Mouse (Mus musculus) ES-E14 (cell line): ENCODE measurements at regions not wholly inside any gene's neighbourhood (a gene's known extent, or its start where the extent isn't known, plus 50 kb on each side); places are given as distances from the start of the nearest gene placed in this dataset.

ENCODE experiments used
- DNase-seq: peaks from one replicate; pipeline ENCODE4 v3.0.0-alpha.2; 2013; ENCODE audit warnings: low read depth, low spot score
- H3K27ac ChIP-seq: 2 replicates; pipeline ENCODE4 v1.5.1; 2012; ENCODE audit warnings: low read depth, mild to moderate bottlenecking, low read length, moderate library complexity, mixed read lengths; ENCODE audit not compliant: poor library complexity, insufficient read depth, severe bottlenecking
- H3K36me3 ChIP-seq: 2 replicates; pipeline ENCODE4 v1.6.1; 2012; ENCODE audit warnings: mild to moderate bottlenecking, low read length, moderate library complexity, mixed read lengths; ENCODE audit not compliant: control insufficient read depth, poor library complexity, insufficient read depth, severe bottlenecking
- H3K4me1 ChIP-seq, 2 experiments: fragments of 150-350 bp in 1 of 2; sonication (generic) in 1 of 2; 2 replicates each; pipeline ENCODE4 v1.6.1; 2012; ENCODE audit warnings: low read length in 2 of 2, mild to moderate bottlenecking in 1 of 2, mixed read lengths in 1 of 2; ENCODE audit not compliant: control insufficient read depth in 2 of 2, insufficient read depth in 2 of 2, poor library complexity in 1 of 2
- H3K4me3 ChIP-seq, 2 experiments: fragments of 150-350 bp in 1 of 2; sonication (generic) in 1 of 2; 2 replicates each; pipeline ENCODE4 v1.5.1; 2012; ENCODE audit warnings: low read length in 2 of 2, low read depth in 1 of 2, mild to moderate bottlenecking in 1 of 2, mixed read lengths in 1 of 2; ENCODE audit not compliant: insufficient read depth in 1 of 2, poor library complexity in 1 of 2, severe bottlenecking in 1 of 2
- H3K9ac ChIP-seq: 2 replicates; pipeline ENCODE4 v1.6.1; 2012; ENCODE audit warnings: low read depth, mild to moderate bottlenecking, low read length, mixed read lengths; ENCODE audit not compliant: poor library complexity, insufficient read depth, severe bottlenecking
- H3K9me3 ChIP-seq: fragments of 150-350 bp; sonication (generic); 2 replicates; pipeline ENCODE4 v1.6.1; 2012; ENCODE audit warnings: low read depth, mild to moderate bottlenecking, low read length; ENCODE audit not compliant: control insufficient read depth, insufficient read depth
- CHD2 ChIP-seq: IDR thresholded peaks from 2 replicates; pipeline ENCODE4 v1.6.1; 2014; ENCODE audit warnings: mild to moderate bottlenecking, low read depth, low read length, inconsistent platforms
- HCFC1 ChIP-seq: IDR thresholded peaks from 2 replicates; pipeline ENCODE4 v1.6.1; 2012; ENCODE audit warnings: low read length, inconsistent platforms, borderline replicate concordance; ENCODE audit not compliant: insufficient read depth
- MAFK ChIP-seq: IDR thresholded peaks from 2 replicates; pipeline ENCODE4 v1.6.1; 2014; ENCODE audit warnings: mild to moderate bottlenecking, low read depth, low read length, inconsistent platforms; ENCODE audit not compliant: insufficient read depth
- ZC3H11A ChIP-seq: IDR thresholded peaks from 2 replicates; pipeline ENCODE4 v1.6.1; 2012; ENCODE audit warnings: low read depth, mild to moderate bottlenecking, inconsistent platforms, low read length, borderline replicate concordance
- ZNF384 ChIP-seq: IDR thresholded peaks from 2 replicates; pipeline ENCODE4 v1.6.1; 2012; ENCODE audit warnings: low read depth, low read length, inconsistent platforms
- in situ Hi-C, 2 experiments: fragments of 600-800 bp; cut with MboI; formaldehyde crosslinking; loops; one replicate each; pipeline ENCODE4 v1.15.1; 2025; ENCODE audit warnings: low sequenced_read_pairs in 2 of 2, inconsistent platforms in 1 of 2; ENCODE audit not compliant: unreplicated experiment in 2 of 2

DNA sequence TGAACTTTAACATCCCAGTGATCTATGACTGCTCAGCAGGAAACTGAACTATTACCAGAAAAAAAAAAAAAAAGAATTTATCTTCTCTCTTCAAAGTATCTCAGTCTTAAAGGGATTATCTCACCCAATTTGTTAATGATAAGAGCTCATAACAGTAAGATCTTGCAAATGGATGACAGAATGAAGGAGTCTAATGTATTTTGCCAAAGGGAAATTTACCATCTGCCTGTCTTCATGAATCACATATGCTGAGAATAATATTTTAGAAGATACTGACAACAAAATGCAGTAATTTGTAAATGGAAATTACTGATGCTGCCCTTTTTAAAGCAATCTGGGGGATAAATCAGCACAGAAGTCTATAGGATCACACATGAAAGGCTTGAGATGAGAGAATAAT, 103.9 kb upstream of the Sp4 start:
- DNase-seq = no peak
- H3K4me3 ChIP-seq = no peak overlapping the region
- no peak overlapping the region for H3K27ac ChIP-seq
- no peaks in the 10 kb centered on the region for H3K9me3 ChIP-seq
- TF ChIP-seq ZNF384 (no peak), ZC3H11A (no peak), HCFC1 (no peak), CHD2 (no peak), MAFK (no peak)
- in situ Hi-C loops = no loop called here
- no peaks in the 10 kb centered on the region for H3K4me1 ChIP-seq
- H3K9ac ChIP-seq = no peak overlapping the region
- no peaks in the 10 kb centered on the region for H3K36me3 ChIP-seq

DNA sequence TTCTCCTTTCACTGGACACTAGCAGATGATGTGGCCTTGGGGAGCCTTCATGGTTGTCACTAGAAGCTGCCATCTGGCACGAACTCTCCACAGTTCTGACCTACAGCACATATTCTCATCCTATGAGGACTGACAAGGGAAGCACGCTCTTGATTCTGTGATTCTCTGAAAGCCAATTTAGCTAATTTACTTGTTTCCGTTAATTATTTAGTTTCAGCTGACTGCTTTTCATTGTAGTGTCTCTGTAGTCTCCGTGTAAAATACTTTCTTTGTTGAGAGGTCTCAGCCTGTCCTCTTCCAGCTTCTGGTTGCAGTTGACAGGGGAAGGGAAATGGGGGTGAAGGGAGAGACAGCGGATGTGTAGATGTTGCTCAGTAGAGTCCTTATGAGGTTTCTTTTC, 102.9 kb upstream of the Sp4 start:
- Histone ChIP-seq H3K36me3 (no peaks in the 10 kb centered on the region), H3K4me1 (no peaks in the 10 kb centered on the region), H3K9ac (no peak overlapping the region), H3K4me3 (no peak overlapping the region), H3K27ac (no peak overlapping the region), H3K9me3 (no peaks in the 10 kb centered on the region)
- no peak for DNase-seq
- TF ChIP-seq ZC3H11A (no peak), HCFC1 (no peak), MAFK (no peak), ZNF384 (no peak), CHD2 (no peak)
- in situ Hi-C loops = no loop called here

DNA sequence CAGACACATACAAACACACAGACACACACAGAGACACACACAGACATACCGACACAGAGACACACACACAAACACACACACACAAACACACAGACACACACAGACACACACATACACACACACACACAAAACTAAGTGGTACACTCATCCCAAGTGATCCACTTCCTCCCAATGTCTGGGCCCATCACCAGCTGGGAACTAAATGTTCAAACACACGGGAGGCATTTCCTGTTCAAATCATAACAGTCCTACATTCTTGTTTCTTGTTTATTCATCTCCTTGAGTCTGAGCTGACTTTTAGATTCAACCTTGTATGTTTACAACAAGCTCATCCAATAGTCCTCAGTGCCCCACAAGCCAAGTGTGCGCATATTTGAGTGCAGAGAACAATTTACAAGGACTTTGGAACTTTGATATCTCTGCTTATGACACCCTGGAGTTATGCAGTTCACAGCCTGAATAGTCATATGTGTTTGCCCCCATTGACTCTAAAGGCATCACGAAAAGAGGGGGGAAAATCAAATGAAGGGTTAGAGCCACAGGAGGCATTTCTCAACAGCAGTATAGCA, 102.4 kb upstream of the Sp4 start:
- H3K9me3 ChIP-seq = no peaks in the 10 kb centered on the region
- no peak overlapping the region for H3K4me3 ChIP-seq
- H3K4me1 ChIP-seq = no peaks in the 10 kb centered on the region
- H3K9ac ChIP-seq = no peak overlapping the region
- DNase-seq = no peak
- in situ Hi-C loops = no loop called here
- no peak for TF ChIP-seq CHD2
- no peak for TF ChIP-seq ZNF384
- TF ChIP-seq ZC3H11A = no peak
- no peak for TF ChIP-seq HCFC1
- no peak for TF ChIP-seq MAFK
- no peak overlapping the region for H3K27ac ChIP-seq
- no peaks in the 10 kb centered on the region for H3K36me3 ChIP-seq

DNA sequence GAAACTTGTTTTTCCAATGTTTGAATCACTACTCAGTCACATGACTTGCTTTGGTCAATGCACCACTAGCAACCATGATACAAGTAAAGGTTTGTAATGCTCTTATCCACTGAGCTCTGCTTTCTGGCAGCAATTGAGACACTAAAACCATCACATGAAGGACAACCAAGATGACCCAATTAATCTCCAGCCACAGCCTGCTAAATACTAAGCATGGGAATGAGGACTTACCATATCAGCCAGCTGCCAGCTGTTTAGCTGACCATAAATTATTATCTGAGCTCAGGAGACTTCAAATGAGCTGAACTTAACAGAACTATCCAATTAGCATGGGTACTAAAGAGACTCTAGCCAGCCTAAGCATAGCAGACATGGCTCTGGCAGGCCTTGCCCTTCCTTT, 100.1 kb upstream of the Sp4 start:
- no peak overlapping the region for H3K9ac ChIP-seq
- no peak for TF ChIP-seq ZNF384
- in situ Hi-C loops = no loop called here
- no peak overlapping the region for H3K4me3 ChIP-seq
- DNase-seq = no peak
- H3K36me3 ChIP-seq = no peaks in the 10 kb centered on the region
- H3K4me1 ChIP-seq = no peaks in the 10 kb centered on the region
- H3K9me3 ChIP-seq = no peaks in the 10 kb centered on the region
- no peak overlapping the region for H3K27ac ChIP-seq

DNA sequence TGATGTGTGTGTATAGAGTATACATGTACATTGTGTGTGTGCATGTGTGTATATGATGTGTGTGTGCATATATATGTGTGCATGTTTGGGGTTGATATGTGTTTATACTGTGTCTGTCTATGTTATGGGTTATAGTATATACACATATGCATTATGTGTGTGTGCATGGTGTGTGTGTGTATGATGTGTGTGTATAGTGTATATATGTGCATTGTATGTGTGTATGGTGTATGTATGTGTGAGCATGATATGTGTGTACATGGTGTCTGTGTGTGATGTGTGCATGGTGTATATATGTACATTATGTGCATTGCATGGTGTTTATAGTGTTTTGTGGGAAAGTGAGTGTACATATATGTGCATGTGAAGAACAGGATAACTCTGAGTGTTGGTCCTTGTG, 90.4 kb upstream of the Sp4 start:
- DNase-seq = no peak
- in situ Hi-C loops = no loop called here
- Histone ChIP-seq H3K4me1 (no peaks in the 10 kb centered on the region), H3K27ac (no peak overlapping the region), H3K9me3 (no peaks in the 10 kb centered on the region), H3K36me3 (no peaks in the 10 kb centered on the region), H3K9ac (no peak overlapping the region), H3K4me3 (no peak overlapping the region)
- TF ChIP-seq MAFK (no peak), ZNF384 (no peak), CHD2 (no peak)
